Mouse (Mus musculus) erythroblast, embryonic 14.5 days (primary cell): ENCODE results near the gene Actr3b.

ENCODE experiments used
- GATA1 ChIP-seq: IDR thresholded peaks from 2 replicates; pipeline ENCODE4 v1.6.1; 2012; ENCODE audit warnings: low read length, inconsistent platforms, mixed read lengths
- TAL1 ChIP-seq: IDR thresholded peaks from 3 replicates; pipeline ENCODE4 v1.6.1; 2012; ENCODE audit warnings: low read length, inconsistent platforms, mixed read lengths

DNA sequence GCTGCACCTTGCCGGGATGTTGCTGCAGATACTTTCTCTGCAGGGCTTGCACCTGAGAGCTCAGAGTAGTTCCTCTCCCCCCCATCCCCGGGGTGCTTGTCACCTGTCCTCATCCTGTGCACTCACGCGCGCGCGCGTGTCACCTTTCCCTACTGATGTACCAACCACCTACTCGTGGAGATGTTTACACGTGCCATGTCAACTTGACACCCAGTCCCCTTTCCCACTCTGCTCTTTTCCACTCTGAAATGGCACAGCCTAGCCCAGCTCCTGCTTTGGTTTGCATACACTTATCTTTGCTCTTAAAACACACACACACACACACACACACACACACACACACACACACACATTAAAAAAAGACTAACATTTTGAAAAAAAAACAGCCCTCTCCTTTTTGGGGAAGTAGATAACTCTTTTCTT is 624 bp downstream of the Actr3b start:
- no peak for TF ChIP-seq GATA1
- no peak for TF ChIP-seq TAL1
